Mouse (Mus musculus) right cerebral cortex, adult 2 months (tissue): Measurements from ENCODE around the gene Pck1.
"Not testable (repeated sequence)": the region's sequence is repeated elsewhere in the genome, so short reads cannot be mapped to it uniquely, and the experiment has no call there.

Experiments
- DNase-seq, 2 experiments: peaks; one replicate each; pipeline ENCODE4 v3.0.0; 2021 to 2022; ENCODE audit warnings: low spot score in 2 of 2

Gene Pck1

GRCm38 (mm10) chr2:173152436-173153151 lies at the start of gene Pck1:
Pck1 (plus strand) TSS chr2:173153048.
- no peak for DNase-seq

GRCm38 (mm10) chr2:173106409-173106808 lies 46.4 kb upstream of the Pck1 start:
- DNase-seq = no peak

GRCm38 (mm10) chr2:173106889-173107785 lies 45.7 kb upstream of the Pck1 start:
- DNase-seq = peak; percentile 76 to 81

- no peak for DNase-seq
These were observed 44.2 kb upstream of the Pck1 start for GRCm38 (mm10) chr2:173108509-173109190.

- DNase-seq = no peak
These were observed 43.3 kb upstream of the Pck1 start for GRCm38 (mm10) chr2:173109510-173109909.

GRCm38 (mm10) chr2:173110571-173110970 lies 42.3 kb upstream of the Pck1 start:
- DNase-seq = no peak

GRCm38 (mm10) chr2:173113796-173114195 lies 39.1 kb upstream of the Pck1 start:
- not testable (repeated sequence) for DNase-seq

GRCm38 (mm10) chr2:173119023-173119944 lies 33.6 kb upstream of the Pck1 start, which contains the start of gene Ctcfl:
Ctcfl (minus strand) TSS chr2:173119525.
- DNase-seq = no peak

GRCm38 (mm10) chr2:173120117-173120516 lies 32.7 kb upstream of the Pck1 start:
- not testable (repeated sequence) for DNase-seq

GRCm38 (mm10) chr2:173124022-173124735 lies 28.7 kb upstream of the Pck1 start:
- DNase-seq = no peak

- DNase-seq = no peak
These were observed 26.5 kb upstream of the Pck1 start for GRCm38 (mm10) chr2:173126386-173126785.

GRCm38 (mm10) chr2:173129111-173129510 lies 23.7 kb upstream of the Pck1 start:
- no peak for DNase-seq

- DNase-seq = no peak
These were observed 20.6 kb upstream of the Pck1 start for GRCm38 (mm10) chr2:173132262-173132661.

- no peak for DNase-seq
These were observed 20.0 kb upstream of the Pck1 start for GRCm38 (mm10) chr2:173132794-173133300.

- no peak for DNase-seq
These were observed 18.2 kb upstream of the Pck1 start for GRCm38 (mm10) chr2:173134695-173135094.

- peak; percentile 23 to 57 for DNase-seq
These were observed 14.3 kb upstream of the Pck1 start for GRCm38 (mm10) chr2:173138323-173139239.

- peak; percentile 16 to 21 for DNase-seq
These were observed 9.2 kb upstream of the Pck1 start for GRCm38 (mm10) chr2:173143611-173144010.

- no peak for DNase-seq
These were observed 7.0 kb upstream of the Pck1 start for GRCm38 (mm10) chr2:173145808-173146207.

- DNase-seq = no peak
These were observed 6.1 kb upstream of the Pck1 start for GRCm38 (mm10) chr2:173146728-173147127.
